Mouse (Mus musculus): ENCODE data around the gene Kcnj13.

- TF ChIP-seq POLR2A (IDR thresholded peaks at IDR 0.05; ENCODE audit: borderline replicate concordance, control insufficient read depth, low read depth, low read length) (no peak), CTCF (IDR thresholded peaks at IDR 0.05; ENCODE audit: control insufficient read depth, insufficient read depth, low read length) (no peak)
Observed at GRCm38 (mm10) chr1:87409380-87409779, 14.9 kb upstream of the Kcnj13 start.
